Mouse (Mus musculus): ENCODE data around the gene Sacs.
A peak's percentile ranks its signal among the peaks of the same experiment; 100 is the strongest.

Gene Sacs

GRCm38 (mm10) chr14:61160920-61161319 is 22.7 kb downstream of the Sacs start:
- no peak for DNase-seq (ENCODE audit: low read depth, low spot score)

- DNase-seq (ENCODE audit: low read depth, low spot score): no peak
Measured at GRCm38 (mm10) chr14:61161367-61162334, 23.4 kb downstream of the Sacs start.

- DNase-seq (ENCODE audit: low read depth, low spot score): no peak
Measured at GRCm38 (mm10) chr14:61164461-61164860, 26.2 kb downstream of the Sacs start.

- no peak for DNase-seq (ENCODE audit: low read depth, low spot score)
Measured at GRCm38 (mm10) chr14:61165929-61166328, 27.7 kb downstream of the Sacs start.

- DNase-seq (ENCODE audit: low read depth, low spot score): no peak
Measured at GRCm38 (mm10) chr14:61171261-61171970, 33.2 kb downstream of the Sacs start.

GRCm38 (mm10) chr14:61172548-61173158 is 34.4 kb downstream of the Sacs start:
- peak; percentile 98 for DNase-seq (ENCODE audit: low read depth, low spot score)

- peak; percentile 51 for DNase-seq (ENCODE audit: low read depth, low spot score)
Measured at GRCm38 (mm10) chr14:61173229-61173628, 35.0 kb downstream of the Sacs start.

- DNase-seq (ENCODE audit: low read depth, low spot score): no peak
Measured at GRCm38 (mm10) chr14:61191904-61192303, 53.6 kb downstream of the Sacs start.

- DNase-seq (ENCODE audit: low read depth, low spot score): no peak
Measured at GRCm38 (mm10) chr14:61192326-61192725, 54.1 kb downstream of the Sacs start.

- no peak for DNase-seq (ENCODE audit: low read depth, low spot score)
Measured at GRCm38 (mm10) chr14:61194416-61194815, 56.2 kb downstream of the Sacs start.

GRCm38 (mm10) chr14:61210111-61210510 is 71.9 kb downstream of the Sacs start:
- DNase-seq (ENCODE audit: low read depth, low spot score): no peak

GRCm38 (mm10) chr14:61211754-61212153 is 73.5 kb downstream of the Sacs start:
- DNase-seq (ENCODE audit: low read depth, low spot score): no peak

- DNase-seq (ENCODE audit: low read depth, low spot score): no peak
Measured at GRCm38 (mm10) chr14:61221166-61221565, 82.9 kb downstream of the Sacs start.

- DNase-seq (ENCODE audit: low read depth, low spot score): no peak
Measured at GRCm38 (mm10) chr14:61222506-61222905, 84.2 kb downstream of the Sacs start.

- no peak for DNase-seq (ENCODE audit: low read depth, low spot score)
Measured at GRCm38 (mm10) chr14:61223740-61224139, 85.5 kb downstream of the Sacs start.

GRCm38 (mm10) chr14:61224387-61225077 is 86.3 kb downstream of the Sacs start:
- no peak for DNase-seq (ENCODE audit: low read depth, low spot score)

- DNase-seq (ENCODE audit: low read depth, low spot score): peak; percentile 8
Measured at GRCm38 (mm10) chr14:61226151-61226550, 87.9 kb downstream of the Sacs start.

- DNase-seq (ENCODE audit: low read depth, low spot score): no peak
Measured at GRCm38 (mm10) chr14:61229763-61230162, 91.5 kb downstream of the Sacs start.

GRCm38 (mm10) chr14:61230179-61230578 is 91.9 kb downstream of the Sacs start:
- DNase-seq (ENCODE audit: low read depth, low spot score): no peak

GRCm38 (mm10) chr14:61232016-61232568 is 93.8 kb downstream of the Sacs start:
- DNase-seq (ENCODE audit: low read depth, low spot score): no peak

- DNase-seq (ENCODE audit: low read depth, low spot score): no peak
Measured at GRCm38 (mm10) chr14:61235846-61236474, 97.7 kb downstream of the Sacs start.

Measured in ZHBTc4 (cell line).